Mouse (Mus musculus): ENCODE results near the gene Kcnrg. TPM values are rescaled to one million over a fixed set of nuclear protein-coding genes. Genes with fewer than 3 reads are reported as not detected.

The Kcnrg gene
- polyA plus RNA-seq, 1 experiment from 2014 or later: 0.42 TPM

- peak overlapping the region; percentile 100 for H3K9ac ChIP-seq
- H3K36me3 ChIP-seq: peaks cover 2% of the 10 kb centered on the region
- peak; percentile 76 for ATAC-seq
- peak overlapping the region; percentile 97 for H3K4me3 ChIP-seq
- no peaks in the 10 kb centered on the region for H3K9me3 ChIP-seq (replicated peaks)
- no peaks in the 10 kb centered on the region for H3K27me3 ChIP-seq (replicated peaks)
- H3K27ac ChIP-seq: peak overlapping the region; percentile 97
- H3K4me2 ChIP-seq: peak overlapping the region; percentile 87
- peaks cover 33% of the 10 kb centered on the region for H3K4me1 ChIP-seq
- under 1% methylated on average over 83 of the region's 95 CpGs for WGBS (ENCODE audit: insufficient replicate concordance)
These were observed 40.8 kb downstream of the Kcnrg start for GRCm38 (mm10) chr14:61647881-61648684.

- Histone ChIP-seq H3K27me3 (replicated peaks) (no peaks in the 10 kb centered on the region), H3K4me2 (peak overlapping the region; percentile 87), H3K4me1 (peaks cover 37% of the 10 kb centered on the region), H3K36me3 (no peaks in the 10 kb centered on the region), H3K9ac (peak overlapping the region; percentile 100), H3K9me3 (replicated peaks) (no peaks in the 10 kb centered on the region), H3K4me3 (peak overlapping the region; percentile 97), H3K27ac (peak overlapping the region; percentile 97)
- WGBS (ENCODE audit: insufficient replicate concordance): 1% methylated on average over 62 of the region's 62 CpGs
- ATAC-seq: peak; percentile 91
These were observed 41.6 kb downstream of the Kcnrg start for GRCm38 (mm10) chr14:61648685-61649504.

GRCm38 (mm10) chr14:61650291-61650960 lies 43.2 kb downstream of the Kcnrg start:
- H3K27ac ChIP-seq: peak overlapping the region; percentile 97
- H3K27me3 ChIP-seq (replicated peaks): no peaks in the 10 kb centered on the region
- 28% methylated on average over 9 of the region's 9 CpGs for WGBS (ENCODE audit: insufficient replicate concordance)
- H3K9me3 ChIP-seq (replicated peaks): no peaks in the 10 kb centered on the region
- ATAC-seq: no peak
- H3K4me1 ChIP-seq: peaks cover 52% of the 10 kb centered on the region
- peak overlapping the region; percentile 97 for H3K4me3 ChIP-seq
- peak overlapping the region; percentile 87 for H3K4me2 ChIP-seq
- H3K9ac ChIP-seq: peak overlapping the region; percentile 100
- H3K36me3 ChIP-seq: 0 out of 2 replicates have a peak, but pooled peaks cover 6% of the 10 kb centered on the region

GRCm38 (mm10) chr14:61656469-61656868 lies 49.2 kb downstream of the Kcnrg start:
- peak overlapping the region; percentile 92 for H3K27ac ChIP-seq
- ATAC-seq: peak; percentile 99
- no peaks in the 10 kb centered on the region for H3K27me3 ChIP-seq (replicated peaks)
- H3K36me3 ChIP-seq: 0 out of 2 replicates have a peak, but pooled peaks cover 6% of the 10 kb centered on the region
- peak overlapping the region; percentile 32 for H3K4me3 ChIP-seq
- H3K9ac ChIP-seq: peak overlapping the region; percentile 57
- no peaks in the 10 kb centered on the region for H3K9me3 ChIP-seq (replicated peaks)
- peaks cover 57% of the 10 kb centered on the region for H3K4me1 ChIP-seq
- peak overlapping the region; percentile 70 for H3K4me2 ChIP-seq
- 5% methylated on average over 2 of the region's 2 CpGs for WGBS (ENCODE audit: insufficient replicate concordance)

GRCm38 (mm10) chr14:61661496-61661895 lies 54.2 kb downstream of the Kcnrg start:
- H3K9ac ChIP-seq: no peak overlapping the region
- H3K4me3 ChIP-seq: no peak overlapping the region
- no peak for ATAC-seq
- peaks cover 4% of the 10 kb centered on the region for H3K36me3 ChIP-seq
- no peaks in the 10 kb centered on the region for H3K27me3 ChIP-seq (replicated peaks)
- H3K27ac ChIP-seq: no peak overlapping the region
- H3K4me2 ChIP-seq: no peak overlapping the region
- no peaks in the 10 kb centered on the region for H3K9me3 ChIP-seq (replicated peaks)
- peaks cover 38% of the 10 kb centered on the region for H3K4me1 ChIP-seq
- 93% methylated on average over 1 of the region's 1 CpGs for WGBS (ENCODE audit: insufficient replicate concordance)

- 67% methylated on average over 8 of the region's 8 CpGs for WGBS (ENCODE audit: insufficient replicate concordance)
- H3K4me2 ChIP-seq: no peak overlapping the region; the same call in 1 of the 2 replicates
- no peak overlapping the region for H3K9ac ChIP-seq
- ATAC-seq: peak; percentile 67; the same call in 1 of the 2 replicates
- H3K27me3 ChIP-seq (replicated peaks): no peaks in the 10 kb centered on the region
- peaks cover 34% of the 10 kb centered on the region for H3K4me1 ChIP-seq
- H3K27ac ChIP-seq: no peak overlapping the region
- no peak overlapping the region for H3K4me3 ChIP-seq
- H3K9me3 ChIP-seq (replicated peaks): no peaks in the 10 kb centered on the region
- H3K36me3 ChIP-seq: peaks cover 4% of the 10 kb centered on the region
These were observed 55.0 kb downstream of the Kcnrg start for GRCm38 (mm10) chr14:61662307-61662706.

MicroRNA genes within 50 kb of the gene (microRNA counts, 519-probe panel; counts per million panel counts)
- microRNA mmu-miR-15a (8,040 counts per million, percentile 98 among the panel's probes with 10 or more counts), microRNA mmu-miR-16 (8,598 counts per million, percentile 100 among the panel's probes with 10 or more counts)

Small RNA genes within 50 kb of the gene (microRNA-seq; reads per million reads assigned to microRNA genes)
- gene Mir15a: 11,323 reads per million, percentile 94 among the genes with 10 or more reads in this experiment
- 7,017 reads per million, percentile 91 among the genes with 10 or more reads in this experiment for gene Mir16-1

Other genes starting within 250 kb of the Kcnrg start
- gene Ebpl, start 247.0 kb upstream of the Kcnrg start, polyA plus RNA-seq (2016; fragmentation: Nextera tagmentation; extraction: Ambion mirVana): 3.9 and 4.3 TPM in 2 replicates
- 44.0 and 44.8 TPM in 2 replicates for gene Kpna3, start 167.6 kb upstream of the Kcnrg start, polyA plus RNA-seq (2016; fragmentation: Nextera tagmentation; extraction: Ambion mirVana)
- 15.2 and 15.3 TPM in 2 replicates for gene Spryd7, start 50.6 kb upstream of the Kcnrg start, polyA plus RNA-seq (2016; fragmentation: Nextera tagmentation; extraction: Ambion mirVana)
- 6.9 and 7.7 TPM in 2 replicates for gene Trim13, start 9.2 kb upstream of the Kcnrg start, polyA plus RNA-seq (2016; fragmentation: Nextera tagmentation; extraction: Ambion mirVana)

Measured in liver, embryonic 12.5 days (tissue).